16 mouse cellular contexts compared by ENCODE assay signal in the genomic region with DNA sequence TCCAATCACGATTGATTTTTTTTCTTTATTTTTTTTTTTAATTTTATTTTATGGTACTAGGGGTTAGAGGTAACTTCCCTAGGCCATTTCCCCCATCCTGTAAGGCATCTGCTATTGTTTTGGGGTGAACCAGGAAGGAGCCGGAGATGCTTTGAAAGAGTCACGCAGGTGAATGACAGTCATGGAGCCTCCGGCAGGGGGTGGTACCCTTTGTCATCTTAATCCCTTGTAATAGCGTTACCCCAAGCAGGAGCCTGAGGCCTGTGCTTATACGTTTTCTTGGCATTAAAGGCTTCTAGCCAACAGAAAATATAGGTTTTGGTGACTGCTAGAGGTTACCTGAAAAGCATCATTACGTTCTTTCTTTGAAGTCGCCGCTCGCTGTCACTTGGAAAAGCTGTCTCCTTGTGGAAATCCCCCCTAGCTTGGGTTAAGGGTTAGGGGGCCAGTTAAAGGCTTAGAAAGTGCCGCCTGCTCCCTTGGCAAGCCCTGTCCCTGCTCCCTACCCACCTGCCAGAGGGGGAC.
A peak's percentile ranks its signal among the peaks of the same experiment; 100 is the strongest.
DNase-seq lines count a peak whose midpoint lies in the region; ATAC-seq and TF ChIP-seq lines count a peak whose summit lies in the region.
"Had no signal": no experiment of that assay in that cellular context is flagged by ENCODE, and none has a peak within 500 bp of the region (broad histone marks: within the 10 kb centered on the region; RNA-seq: fewer than 3 reads in every experiment).

No protein-coding gene starts in this region.

- H3K9me3 ChIP-seq in hindbrain, embryonic 11.5 days (ENCODE audit: control insufficient read depth, low read length) = no peaks in the 10 kb centered on the region
- H3K9me3 ChIP-seq in hindbrain, embryonic 12.5 days (replicated peaks) = no peaks in the 10 kb centered on the region
- no peaks in the 10 kb centered on the region for H3K9me3 ChIP-seq in intestine, postnatal 0 days (ENCODE audit: control insufficient read depth)
- H3K9me3 ChIP-seq: lung, embryonic 15.5 days had no signal

- peak; percentile 30 for DNase-seq in hindbrain, embryonic 11.5 days (ENCODE audit: low spot score)
- DNase-seq in testis, postnatal 10 days (ENCODE audit: low spot score) = no peak
- DNase-seq in left cerebral cortex, adult 8-10 months (ENCODE audit: low spot score in 2 of 2) = no peak
- no peak for DNase-seq in frontal cortex, postnatal 36 days (ENCODE audit: low spot score in 2 of 2)
- DNase-seq: cerebellum, adult 8-10 months; heart, postnatal 36 days; kidney, adult 9 months; layer of hippocampus, postnatal 36 days; right cerebral cortex, postnatal 14 days; thymus, postnatal 14 days had no signal

- no peak for TF ChIP-seq CTCF in testis, adult 2 months (IDR thresholded peaks at IDR 0.05; ENCODE audit: control insufficient read depth, insufficient read depth, insufficient replicate concordance, low read depth, low read length)
- no peak for TF ChIP-seq CTCF in intestine, postnatal 0 days (IDR thresholded peaks at IDR 0.05; ENCODE audit: low read depth)

- no peak overlapping the region for H3K4me2 ChIP-seq in hindbrain, embryonic 11.5 days (replicated peaks; ENCODE audit: low read depth, low read length)
- no peak overlapping the region for H3K4me2 ChIP-seq in hindbrain, embryonic 12.5 days (replicated peaks)
- peak overlapping the region; percentile 38; the same call in 1 of the 2 replicates for H3K4me2 ChIP-seq in intestine, postnatal 0 days (replicated peaks; ENCODE audit: low read depth)
- H3K4me2 ChIP-seq: lung, embryonic 15.5 days had no signal

- no peaks in the 10 kb centered on the region for H3K36me3 ChIP-seq in hindbrain, embryonic 11.5 days (ENCODE audit: control insufficient read depth, insufficient read depth, low read length)
- no peaks in the 10 kb centered on the region for H3K36me3 ChIP-seq in hindbrain, embryonic 12.5 days
- no peaks in the 10 kb centered on the region for H3K36me3 ChIP-seq in testis, adult 2 months (ENCODE audit: control insufficient read depth, insufficient read depth, low read length)
- H3K36me3 ChIP-seq in intestine, postnatal 0 days (ENCODE audit: control insufficient read depth, insufficient read depth) = no peaks in the 10 kb centered on the region
- H3K36me3 ChIP-seq: lung, embryonic 15.5 days had no signal

- no peak overlapping the region for H3K27ac ChIP-seq in hindbrain, embryonic 11.5 days (ENCODE audit: low read depth, low read length)
- no peak overlapping the region for H3K27ac ChIP-seq in hindbrain, embryonic 12.5 days
- H3K27ac ChIP-seq in testis, adult 2 months (ENCODE audit: control insufficient read depth, insufficient read depth, low read depth, low read length) = no peak overlapping the region
- H3K27ac ChIP-seq in intestine, postnatal 0 days (ENCODE audit: low read depth, low read length) = no peak overlapping the region
- H3K27ac ChIP-seq: lung, embryonic 15.5 days had no signal

- H3K9ac ChIP-seq in hindbrain, embryonic 11.5 days (ENCODE audit: low read depth, low read length) = peak overlapping the region; percentile 11; the same call in 1 of the 2 replicates
- H3K9ac ChIP-seq in hindbrain, embryonic 12.5 days = no peak overlapping the region
- H3K9ac ChIP-seq in intestine, postnatal 0 days (ENCODE audit: low read depth, low read length) = no peak overlapping the region
- H3K9ac ChIP-seq: lung, embryonic 15.5 days had no signal

- H3K4me1 ChIP-seq in hindbrain, embryonic 11.5 days (replicated peaks; ENCODE audit: control insufficient read depth, insufficient read depth, low read length) = peaks cover 2% of the 10 kb centered on the region; the same call in 1 of the 2 replicates
- H3K4me1 ChIP-seq in hindbrain, embryonic 12.5 days = peaks cover 20% of the 10 kb centered on the region
- 0 out of 2 replicates have a peak, but pooled peaks cover 2% of the 10 kb centered on the region for H3K4me1 ChIP-seq in testis, adult 2 months (ENCODE audit: control insufficient read depth, insufficient read depth, low read length)
- H3K4me1 ChIP-seq in intestine, postnatal 0 days (replicated peaks; ENCODE audit: control insufficient read depth, insufficient read depth, low read length) = 0 out of 2 replicates have a peak, but pooled peaks cover 4% of the 10 kb centered on the region

- WGBS in hindbrain, embryonic 11.5 days = 16% methylated on average over 11 of the region's 11 CpGs
- 12% methylated on average over 11 of the region's 11 CpGs for WGBS in hindbrain, embryonic 12.5 days
- 44% methylated on average over 11 of the region's 11 CpGs for WGBS in intestine, postnatal 0 days

- H3K27me3 ChIP-seq in hindbrain, embryonic 11.5 days (ENCODE audit: control insufficient read depth, insufficient read depth, low read length) = no peaks in the 10 kb centered on the region
- peaks cover 7% of the 10 kb centered on the region for H3K27me3 ChIP-seq in hindbrain, embryonic 12.5 days
- no peaks in the 10 kb centered on the region for H3K27me3 ChIP-seq in testis, adult 2 months (ENCODE audit: control insufficient read depth, insufficient read depth, low read length)
- H3K27me3 ChIP-seq in intestine, postnatal 0 days (replicated peaks; ENCODE audit: control insufficient read depth, insufficient read depth, low read length) = 0 out of 2 replicates have a peak, but pooled peaks cover 3% of the 10 kb centered on the region
- H3K27me3 ChIP-seq: lung, embryonic 15.5 days; Patski had no signal

- no peak for ATAC-seq in hindbrain, embryonic 11.5 days (ENCODE audit: low FRiP score)
- ATAC-seq in hindbrain, embryonic 12.5 days (ENCODE audit: low FRiP score) = no peak
- ATAC-seq in intestine, postnatal 0 days = no peak
- ATAC-seq: CD4-positive, CD25-positive, alpha-beta regulatory T cell, adult 4 months; Patski had no signal

- H3K4me3 ChIP-seq in hindbrain, embryonic 11.5 days (ENCODE audit: low read depth, low read length) = no peak overlapping the region
- H3K4me3 ChIP-seq in hindbrain, embryonic 12.5 days = no peak overlapping the region
- peak overlapping the region; percentile 78 for H3K4me3 ChIP-seq in testis, adult 2 months (ENCODE audit: control insufficient read depth, low read depth, low read length)
- H3K4me3 ChIP-seq in intestine, postnatal 0 days (ENCODE audit: low read depth, low read length) = no peak overlapping the region
- H3K4me3 ChIP-seq: lung, embryonic 15.5 days had no signal

- TF ChIP-seq POLR2A in testis, adult 2 months (IDR thresholded peaks at IDR 0.05; ENCODE audit: control insufficient read depth, low read depth, low read length) = no peak
